Mouse (Mus musculus) fat pad, adult 2 months (tissue): ENCODE data around the gene Cpe.

Source experiments
- DNase-seq: peaks from one replicate; pipeline ENCODE4 v3.0.0-alpha.2; 2011; ENCODE audit warnings: low read depth, low spot score; ENCODE audit errors: extremely low read depth

The Cpe gene

GRCm38 (mm10) chr8:64634901-64635300 lies 58.0 kb downstream of the Cpe start:
- peak; percentile 83 for DNase-seq

DNA sequence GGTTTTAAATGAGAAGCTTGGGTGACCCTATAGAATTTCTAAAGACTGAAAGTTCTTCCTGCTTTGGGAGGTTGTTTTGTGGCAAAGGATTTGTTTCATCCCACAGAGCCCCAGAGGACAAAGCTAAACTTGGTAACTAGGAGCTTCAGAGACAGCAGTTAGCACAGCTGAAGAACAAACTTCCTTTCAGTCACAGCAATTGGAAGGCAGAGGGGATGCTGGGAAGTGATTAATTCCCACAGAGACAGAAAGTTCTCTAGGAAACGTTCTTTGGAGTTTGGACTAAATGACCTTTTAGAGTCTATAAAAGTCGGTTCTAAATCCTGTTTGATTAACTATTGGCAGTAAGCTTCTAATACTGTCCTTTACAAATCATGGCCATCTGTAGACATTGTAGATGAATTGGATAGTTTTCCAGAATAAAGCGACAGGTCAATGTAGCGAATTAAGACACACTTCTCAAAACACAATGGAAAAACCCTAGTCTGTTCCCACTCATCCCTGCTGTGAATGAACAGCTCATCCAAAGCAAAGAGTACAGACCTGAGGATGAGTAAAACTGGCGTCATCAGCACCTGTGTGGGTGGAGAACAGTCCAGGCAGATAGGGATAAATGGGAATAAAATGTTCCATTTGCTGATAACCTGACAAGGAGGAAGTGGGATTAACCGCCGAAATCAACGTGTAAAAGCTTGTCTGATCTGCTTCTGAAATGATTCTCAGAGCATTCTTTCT lies 58.6 kb downstream of the Cpe start:
- DNase-seq = peak; percentile 91

- DNase-seq = no peak
Observed at GRCm38 (mm10) chr8:64632169-64632568, 60.7 kb downstream of the Cpe start.

GRCm38 (mm10) chr8:64631761-64632160 lies 61.1 kb downstream of the Cpe start:
- no peak for DNase-seq

DNA sequence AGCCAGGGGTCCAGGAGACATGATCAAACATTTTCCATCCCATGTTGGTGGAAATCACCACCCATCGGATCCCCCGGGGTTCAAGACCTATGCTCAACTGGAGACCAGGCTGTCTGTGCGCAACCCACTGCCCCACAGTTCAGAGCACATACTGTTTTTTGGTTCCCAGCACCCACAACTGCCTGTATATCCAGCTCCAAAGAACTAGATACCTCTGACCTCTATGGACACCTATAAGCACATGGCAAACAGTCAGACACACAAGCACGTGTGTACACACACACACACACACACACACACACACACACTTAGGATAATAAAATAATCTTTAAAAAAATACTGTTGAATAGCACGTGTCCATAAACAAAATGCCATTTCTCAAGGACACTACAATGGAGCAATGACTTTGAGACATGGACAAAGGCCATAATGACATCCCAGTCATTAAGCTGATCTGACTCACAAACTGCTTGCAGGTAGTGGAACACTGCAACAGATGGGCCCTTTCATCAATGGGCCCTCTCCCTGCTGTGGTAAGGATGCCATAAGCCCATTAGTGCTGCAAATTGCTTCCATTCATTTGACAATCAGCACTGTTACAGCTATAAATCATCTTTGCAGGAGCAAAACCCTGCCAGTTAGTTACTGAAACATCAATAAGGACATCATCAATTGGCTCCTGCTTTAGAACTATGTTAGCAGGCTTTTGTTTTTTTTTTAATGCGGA lies 63.7 kb downstream of the Cpe start:
- no peak for DNase-seq

DNA sequence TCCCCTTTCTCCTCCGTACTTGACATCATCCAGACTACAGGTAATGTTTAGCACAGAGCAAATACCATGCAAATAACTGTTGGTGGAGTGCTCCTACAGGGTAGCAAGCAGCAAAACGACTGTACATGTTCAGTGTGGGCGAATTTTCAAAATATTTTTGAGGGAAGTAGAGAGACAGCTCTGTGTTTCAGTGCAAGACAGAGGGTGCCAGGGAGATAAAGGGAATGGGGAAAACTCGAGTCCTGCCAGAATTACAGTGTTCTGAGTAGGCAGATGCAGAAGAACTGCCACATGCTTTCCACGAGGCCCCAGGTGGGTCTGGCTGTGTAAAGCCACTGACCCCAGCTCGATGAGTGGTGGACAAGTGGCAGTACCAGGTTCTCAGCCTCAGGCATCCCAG lies 64.8 kb downstream of the Cpe start:
- DNase-seq = no peak

DNA sequence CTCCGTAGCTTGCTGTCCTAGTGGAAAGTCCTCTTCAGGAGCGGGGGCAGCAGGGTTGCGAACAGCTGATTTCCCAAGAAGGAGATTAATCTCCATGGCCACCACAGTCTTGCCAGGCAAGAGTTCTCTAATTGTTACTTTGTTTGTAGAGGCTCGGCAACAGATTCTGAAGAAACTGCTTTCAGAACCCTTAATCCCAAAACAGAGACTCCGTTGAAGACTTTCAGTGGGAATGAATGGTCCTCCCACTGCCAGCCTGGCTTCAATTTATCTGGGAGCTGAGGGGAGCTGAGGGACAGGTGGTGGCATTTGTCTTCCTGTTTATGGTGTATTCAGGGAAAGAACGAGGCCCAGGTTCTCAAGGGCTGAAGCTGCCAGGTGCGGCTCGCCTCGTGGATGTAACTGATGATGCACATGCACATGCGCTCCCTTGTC lies 68.2 kb downstream of the Cpe start:
- no peak for DNase-seq

DNA sequence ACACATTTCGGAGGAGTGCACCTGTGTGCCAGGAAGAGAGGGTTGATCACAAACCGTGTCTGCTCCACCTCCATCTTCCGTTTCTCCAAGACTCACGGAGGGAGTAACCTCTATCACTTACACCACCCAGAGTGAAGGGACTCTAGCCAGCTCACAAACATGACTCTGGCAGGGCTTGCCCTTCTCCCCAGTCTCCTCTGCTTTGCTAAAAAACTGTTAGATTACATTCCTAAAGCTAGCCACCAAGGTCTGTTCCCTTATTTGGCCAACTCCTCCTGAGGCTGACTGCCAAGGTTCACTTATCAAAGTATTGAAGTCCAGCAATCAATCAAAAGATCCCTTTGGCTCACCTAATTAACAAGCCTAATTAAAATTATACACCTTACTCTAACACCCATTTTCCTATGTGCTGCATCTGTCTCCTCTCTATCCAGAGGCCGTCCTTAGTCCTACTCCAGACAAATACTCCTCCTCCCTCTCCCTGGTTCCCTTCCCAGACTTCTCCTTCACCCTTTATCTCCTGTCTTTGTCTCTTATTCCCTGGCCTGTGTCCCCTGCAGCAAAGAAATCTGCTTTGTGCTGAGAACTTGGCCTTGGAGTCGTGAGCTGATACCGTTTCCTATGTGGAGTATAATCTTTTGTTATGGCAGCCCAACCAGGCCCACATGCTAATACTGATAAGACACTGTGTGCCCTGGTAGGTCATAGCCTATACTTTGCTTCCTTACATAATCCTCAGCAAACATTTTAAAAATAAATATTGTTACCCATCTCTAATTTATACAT lies 72.3 kb downstream of the Cpe start:
- DNase-seq = no peak

- DNase-seq = no peak
Observed at GRCm38 (mm10) chr8:64619661-64620060, 73.2 kb downstream of the Cpe start.

DNA sequence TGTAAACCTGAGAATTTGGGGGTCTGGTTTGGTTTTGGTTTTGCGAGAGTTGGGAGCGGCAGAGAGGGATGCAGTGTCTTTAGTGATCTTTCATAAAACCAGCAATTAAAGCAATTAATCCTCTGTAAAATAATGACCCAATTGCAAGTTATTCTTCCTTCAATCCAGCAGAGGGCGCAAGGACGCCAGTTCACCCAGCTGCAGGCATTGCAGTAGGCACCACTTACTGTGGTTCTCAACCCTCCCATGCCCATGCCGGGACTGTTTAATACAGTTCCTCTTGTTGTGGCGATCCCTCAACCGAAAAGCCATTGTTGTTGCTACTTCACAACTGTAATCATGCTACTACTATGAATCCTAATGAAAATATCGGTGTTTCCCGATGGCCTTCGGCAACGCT lies 74.2 kb downstream of the Cpe start:
- DNase-seq = no peak

DNA sequence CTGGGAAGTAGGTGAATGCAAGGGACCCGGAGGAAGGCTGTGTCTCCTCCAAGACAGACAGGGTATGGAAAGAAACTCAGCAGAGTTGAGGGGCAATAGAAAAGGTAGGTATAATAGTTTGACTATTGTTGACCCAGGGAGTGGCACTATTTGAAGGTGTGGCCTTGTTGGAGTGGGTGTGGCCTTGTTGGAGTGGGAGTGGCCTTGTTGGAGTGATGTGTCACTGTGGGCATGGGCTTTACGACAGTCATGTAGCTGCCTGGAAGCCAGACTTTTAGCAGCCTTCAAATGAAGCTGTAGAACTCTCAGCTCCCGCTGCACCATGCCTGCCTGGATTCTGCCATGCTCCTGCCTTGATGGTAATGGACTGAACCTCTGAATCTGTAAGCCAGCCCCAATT lies 76.3 kb downstream of the Cpe start:
- DNase-seq = no peak

DNA sequence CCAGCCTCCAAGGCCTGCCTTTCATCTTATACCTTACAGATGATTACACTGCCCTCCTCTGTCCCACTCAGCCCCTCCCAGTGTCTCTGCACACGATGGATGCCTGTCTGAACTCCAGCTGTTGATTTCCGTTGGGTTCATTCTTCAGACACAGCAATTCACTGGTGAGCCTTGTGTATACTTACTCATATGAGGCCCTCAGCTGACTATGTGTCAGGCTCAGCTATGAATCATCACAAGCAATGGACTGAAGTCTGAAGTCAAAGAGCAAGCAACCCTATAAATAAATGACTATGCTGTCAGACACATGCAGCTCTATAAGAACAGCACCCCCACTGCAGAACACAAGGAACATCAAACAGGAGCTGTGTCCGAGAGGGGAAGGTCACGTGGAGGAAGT lies 77.4 kb downstream of the Cpe start:
- no peak for DNase-seq

- no peak for DNase-seq
Observed at GRCm38 (mm10) chr8:64613663-64614062, 79.2 kb downstream of the Cpe start.

DNA sequence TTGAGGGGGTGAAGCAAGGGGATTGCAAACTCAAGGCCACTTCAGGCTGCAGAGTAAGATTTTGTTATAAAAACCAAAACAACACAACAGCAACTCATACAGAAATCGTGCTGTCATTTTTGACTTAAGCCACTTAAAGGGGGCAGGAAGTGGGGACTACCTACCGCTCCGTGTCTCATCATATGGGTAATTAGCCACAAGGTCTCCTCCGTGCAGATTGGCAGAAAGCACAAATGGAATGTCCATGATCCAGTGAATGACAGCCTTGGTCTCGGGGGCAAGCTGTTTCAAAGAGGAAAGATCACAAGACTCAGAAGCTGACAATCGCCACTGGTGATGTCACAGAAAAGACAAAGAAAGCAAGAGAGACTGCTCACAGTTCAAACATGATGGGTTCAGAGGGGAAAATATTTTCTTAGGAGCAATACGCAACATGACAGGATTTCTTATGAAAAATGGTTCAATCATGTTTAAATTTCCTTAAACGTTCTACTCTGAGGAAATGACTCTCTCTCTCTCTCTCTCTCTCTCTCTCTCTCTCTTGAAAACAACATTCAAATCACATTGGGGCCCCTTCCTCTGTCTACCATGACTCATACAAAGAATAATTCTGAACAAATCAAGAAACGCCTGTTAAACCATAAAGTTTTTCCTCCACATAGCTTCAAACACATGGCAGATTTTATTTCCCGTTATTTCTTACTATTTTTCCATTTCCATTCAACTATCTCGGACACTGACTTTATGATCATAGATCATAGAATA lies 81.5 kb downstream of the Cpe start:
- DNase-seq = no peak

GRCm38 (mm10) chr8:64608931-64609330 lies 83.9 kb downstream of the Cpe start:
- DNase-seq = no peak

- no peak for DNase-seq
Observed at GRCm38 (mm10) chr8:64606015-64606414, 86.8 kb downstream of the Cpe start.

DNA sequence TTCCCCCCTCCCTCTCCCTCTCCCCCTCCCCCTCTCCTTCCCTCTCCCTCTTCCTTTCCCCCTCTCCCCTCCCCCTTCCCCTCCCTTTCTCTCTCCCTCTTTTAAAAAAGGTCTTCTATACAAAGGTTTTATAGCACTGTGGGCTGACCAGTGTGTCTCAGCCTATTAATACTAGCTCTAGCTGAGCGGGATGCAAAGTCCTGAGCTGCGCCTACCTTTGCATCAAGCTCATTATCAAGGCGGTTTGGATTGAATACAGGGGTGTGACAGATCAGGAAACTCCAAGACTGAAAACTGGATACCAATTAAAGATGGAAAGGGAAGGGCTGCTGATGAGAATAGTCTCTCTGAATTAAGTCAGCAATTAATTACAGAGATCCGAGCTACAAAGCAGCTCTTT lies 94.6 kb downstream of the Cpe start:
- no peak for DNase-seq

GRCm38 (mm10) chr8:64597042-64597970 lies 95.5 kb downstream of the Cpe start:
- no peak for DNase-seq

- no peak for DNase-seq
Observed at GRCm38 (mm10) chr8:64596396-64596795, 96.5 kb downstream of the Cpe start.

DNA sequence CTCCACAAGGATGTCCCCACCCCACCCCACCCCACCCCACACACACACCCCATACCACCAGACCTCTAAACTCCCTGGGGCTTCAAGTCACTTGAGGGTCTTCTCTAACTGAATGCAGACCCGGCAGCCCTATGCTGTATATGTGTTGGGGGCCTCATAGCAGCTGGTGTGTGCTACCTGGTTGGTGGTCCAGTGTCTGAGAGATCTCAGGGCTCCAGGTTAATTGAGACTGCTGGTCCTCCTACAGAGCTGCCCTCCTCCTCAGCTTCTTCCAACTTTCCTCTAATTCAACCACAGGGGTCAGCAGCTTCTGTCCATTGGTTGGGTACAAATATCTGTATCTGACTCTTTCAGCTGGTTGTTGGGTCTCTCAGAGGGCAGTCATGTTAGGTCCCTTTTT lies 102.4 kb downstream of the Cpe start:
- no peak for DNase-seq
